Mouse (Mus musculus) CH12.LX (cell line): ENCODE measurements around the gene Hoxd1. TPM values are rescaled to one million over a fixed set of nuclear protein-coding genes. Genes with fewer than 3 reads are reported as not detected.
A peak's percentile ranks its signal among the peaks of the same experiment; 100 is the strongest.

Experiments
- DNase-seq: peaks from one replicate; pipeline ENCODE4 v3.0.0-alpha.2; 2013; ENCODE audit errors: extremely low read depth
- H3K27ac ChIP-seq: 2 replicates; pipeline ENCODE4 v1.5.1; 2012; ENCODE audit warnings: low read depth, mild to moderate bottlenecking, control low read depth, moderate library complexity; ENCODE audit not compliant: insufficient read depth
- H3K27me3 ChIP-seq: replicated peaks from 2 replicates; pipeline ENCODE3; 2012; ENCODE audit warnings: inconsistent platforms
- H3K36me3 ChIP-seq, 2 experiments: replicated peaks in 1 of 2; 2 replicates each; pipeline versions ENCODE3 to v1.6.1; 2012; ENCODE audit warnings: inconsistent platforms in 1 of 2, low read length in 1 of 2, mild to moderate bottlenecking in 1 of 2, mixed read lengths in 1 of 2, moderate library complexity in 1 of 2; ENCODE audit not compliant: control insufficient read depth in 1 of 2, insufficient read depth in 1 of 2
- H3K4me1 ChIP-seq, 2 experiments: 2 replicates each; pipeline ENCODE4 v1.6.1; 2012; ENCODE audit warnings: inconsistent platforms in 1 of 2, moderate library complexity in 1 of 2; ENCODE audit not compliant: insufficient read depth in 2 of 2, control insufficient read depth in 1 of 2
- H3K4me2 ChIP-seq: 2 replicates; pipeline ENCODE4 v1.6.1; 2012; ENCODE audit warnings: low read depth, mild to moderate bottlenecking, control low read depth; ENCODE audit not compliant: poor library complexity, insufficient read depth, severe bottlenecking
- H3K4me3 ChIP-seq, 3 experiments: fragments of 150-350 bp in 1 of 3; sonication (generic) in 1 of 3; replicated peaks in 1 of 3; 2 replicates each; pipeline versions ENCODE3 to v1.5.1; 2011 to 2012; ENCODE audit warnings: low read depth in 2 of 3, low read length in 2 of 3, mild to moderate bottlenecking in 2 of 3, moderate library complexity in 2 of 3, control low read depth in 1 of 3, improper control_type of control experiment in 1 of 3, inconsistent platforms in 1 of 3, mixed read lengths in 1 of 3; ENCODE audit not compliant: poor library complexity in 1 of 3
- H3K79me2 ChIP-seq: replicated peaks from 2 replicates; pipeline ENCODE4 v1.6.1; 2012; ENCODE audit warnings: mild to moderate bottlenecking, moderate library complexity; ENCODE audit not compliant: control insufficient read depth, poor library complexity, insufficient read depth, severe bottlenecking; ENCODE audit errors: extremely low read depth
- H3K9ac ChIP-seq: 2 replicates; pipeline ENCODE4 v1.6.1; 2012; ENCODE audit warnings: low read depth, mild to moderate bottlenecking, control low read depth, moderate library complexity; ENCODE audit not compliant: insufficient read depth
- H3K9me3 ChIP-seq: replicated peaks from 2 replicates; pipeline ENCODE3; 2012; ENCODE audit warnings: low read length, inconsistent platforms, mixed read lengths
- BHLHE40 ChIP-seq: IDR thresholded peaks from 2 replicates; pipeline ENCODE4 v1.6.1; 2011; ENCODE audit warnings: mild to moderate bottlenecking, low read depth, low read length, improper control_type of control experiment
- CHD2 ChIP-seq: IDR thresholded peaks from 2 replicates; pipeline ENCODE4 v1.6.1; 2011; ENCODE audit warnings: low read length, improper control_type of control experiment
- CTCF ChIP-seq, 2 experiments: IDR thresholded peaks in 1 of 2; conservative IDR thresholded peaks in 1 of 2; 2 replicates each; pipeline ENCODE4 v1.5.1; 2011 to 2012; ENCODE audit warnings: low read depth in 2 of 2, low read length in 2 of 2, improper control_type of control experiment in 1 of 2, inconsistent platforms in 1 of 2, mild to moderate bottlenecking in 1 of 2, moderate library complexity in 1 of 2
- ELF1 ChIP-seq: IDR thresholded peaks from 2 replicates; pipeline ENCODE4 v1.6.1; 2014; ENCODE audit warnings: low read depth, mild to moderate bottlenecking, inconsistent platforms, low read length, improper control_type of control experiment
- EP300 ChIP-seq: IDR thresholded peaks from 2 replicates; pipeline ENCODE4 v1.6.1; 2011; ENCODE audit warnings: low read length, improper control_type of control experiment
- ETS1 ChIP-seq: conservative IDR thresholded peaks from 2 replicates; pipeline ENCODE4 v1.6.1; 2012; ENCODE audit warnings: low read depth, mild to moderate bottlenecking, inconsistent platforms, low read length, improper control_type of control experiment, moderate library complexity
- GABPA ChIP-seq: IDR thresholded peaks from 2 replicates; pipeline ENCODE4 v1.6.1; 2012; ENCODE audit warnings: low read depth, low read length, improper control_type of control experiment, inconsistent platforms; ENCODE audit not compliant: insufficient replicate concordance
- HCFC1 ChIP-seq: IDR thresholded peaks from 2 replicates; pipeline ENCODE4 v1.6.1; 2012; ENCODE audit warnings: low read depth, mild to moderate bottlenecking, inconsistent platforms, low read length, improper control_type of control experiment
- IRF4 ChIP-seq: IDR thresholded peaks from 2 replicates; pipeline ENCODE4 v1.6.1; 2014; ENCODE audit warnings: low read depth, mild to moderate bottlenecking, inconsistent platforms, low read length, improper control_type of control experiment
- MAX ChIP-seq: IDR thresholded peaks from 2 replicates; pipeline ENCODE4 v1.6.1; 2011; ENCODE audit warnings: low read length, improper control_type of control experiment
- MAZ ChIP-seq: IDR thresholded peaks from 2 replicates; pipeline ENCODE4 v1.6.1; 2012; ENCODE audit warnings: low read depth, mild to moderate bottlenecking, inconsistent platforms, low read length, improper control_type of control experiment, moderate library complexity
- MXI1 ChIP-seq: IDR thresholded peaks from 2 replicates; pipeline ENCODE4 v1.6.1; 2011; ENCODE audit warnings: mild to moderate bottlenecking, low read depth, low read length, improper control_type of control experiment
- NELFE ChIP-seq: IDR thresholded peaks from 2 replicates; pipeline ENCODE4 v1.6.1; 2011; ENCODE audit warnings: low read depth, low read length, improper control_type of control experiment
- NRF1 ChIP-seq: IDR thresholded peaks from 2 replicates; pipeline ENCODE4 v1.6.1; 2014; ENCODE audit warnings: low read depth, mild to moderate bottlenecking, inconsistent platforms, low read length, improper control_type of control experiment, moderate library complexity
- PAX5 ChIP-seq: IDR thresholded peaks from 2 replicates; pipeline ENCODE4 v1.6.1; 2012; ENCODE audit warnings: low read length, inconsistent platforms, mixed read lengths
- POLR2AphosphoS2 ChIP-seq: IDR thresholded peaks from 2 replicates; pipeline ENCODE4 v1.6.1; 2011; ENCODE audit warnings: low read depth, low read length, improper control_type of control experiment
- UBTF ChIP-seq: IDR thresholded peaks from 2 replicates; pipeline ENCODE4 v1.6.1; 2012; ENCODE audit warnings: low read depth, mild to moderate bottlenecking, inconsistent platforms, low read length, improper control_type of control experiment, moderate library complexity
- USF2 ChIP-seq: conservative IDR thresholded peaks from 2 replicates; pipeline ENCODE4 v1.6.1; 2011; ENCODE audit warnings: low read depth, low read length, improper control_type of control experiment
- ZMIZ1 ChIP-seq: IDR thresholded peaks from 2 replicates; pipeline ENCODE4 v1.6.1; 2012; ENCODE audit warnings: low read depth, mild to moderate bottlenecking, inconsistent platforms, low read length, improper control_type of control experiment
- ZNF384 ChIP-seq: IDR thresholded peaks from 2 replicates; pipeline ENCODE4 v1.6.1; 2012; ENCODE audit warnings: low read depth, low read length, improper control_type of control experiment, inconsistent platforms
- dilution Hi-C: fragments of 300-500 bp; cut with MboI; formaldehyde crosslinking; loops from 2 replicates; pipeline ENCODE4 v1.14.3; 2020; ENCODE audit warnings: low sequenced_read_pairs; ENCODE audit not compliant: extremely low pct_unique_long_range_greater_than_20kb, extremely low pct_ligation_motif_present
- in situ Hi-C: fragments of 300-500 bp; cut with MboI; formaldehyde crosslinking; loops from 3 replicates; pipeline ENCODE4 v1.14.3; 2019; ENCODE audit warnings: low sequenced_read_pairs, low pct_ligation_motif_present, low pct_unique_long_range_greater_than_20kb, mixed read lengths
- polyA plus RNA-seq: library from polyadenylated mRNA; unstranded; fragments of >175 nt; gene quantifications from 2 replicates; pipeline ENCODE4 v1.2.1, GENCODE M21; 2012; ENCODE audit warnings: low read depth; ENCODE audit not compliant: insufficient read length
- total RNA-seq, 2 experiments: library from RNA; depleted of rRNA; stranded (reverse); fragments of 300-350 nt in 1 of 2; fragments of >200 nt in 1 of 2; gene quantifications; 2 replicates each; pipeline ENCODE4 v1.2.3; 2012 to 2014

Gene Hoxd1
- total and polyA plus RNA-seq, 3 experiments, result not detected

- Histone ChIP-seq H3K4me3 (peak overlapping the region; percentile 61 to 96 (median 66)), H3K36me3 (peaks cover 28 to 32% of the 10 kb centered on the region in 2 experiments), H3K9ac (peak overlapping the region; percentile 71), H3K4me1 (peaks cover 10 to 55% of the 10 kb centered on the region in 2 experiments), H3K9me3 (peaks cover 6% of the 10 kb centered on the region), H3K79me2 (peaks cover 60% of the 10 kb centered on the region), H3K4me2 (peak overlapping the region; percentile 86; the same call in 1 of the 2 replicates), H3K27ac (peak overlapping the region; percentile 56; the same call in 1 of the 2 replicates), H3K27me3 (no peaks in the 10 kb centered on the region)
- dilution Hi-C loops, result no loop called here
- no peak for TF ChIP-seq EP300
- no peak for TF ChIP-seq MAZ
- TF ChIP-seq POLR2AphosphoS2, result no peak
- TF ChIP-seq NELFE, result no peak
- no peak for TF ChIP-seq ZMIZ1
- no peak for TF ChIP-seq GABPA
- TF ChIP-seq CTCF (conservative IDR thresholded peaks at IDR 0.05 in 1 of 2, IDR thresholded peaks at IDR 0.05 in 1 of 2; ENCODE audit: low read depth in 2 of 2, low read length in 2 of 2), result no peak
- TF ChIP-seq UBTF, result no peak
- no peak for TF ChIP-seq PAX5
- no peak for TF ChIP-seq MAX
- no peak for TF ChIP-seq NRF1
- no peak for TF ChIP-seq BHLHE40
- no peak for TF ChIP-seq ELF1
- no peak for TF ChIP-seq CHD2
- TF ChIP-seq IRF4, result no peak
- TF ChIP-seq USF2, result no peak
- no peak for TF ChIP-seq MXI1
- in situ Hi-C loops, result loop anchor here (10.0 kb wide), 1 partner anchor 330 kb away; no protein-coding TSS in a partner anchor
- no peak for DNase-seq
Observed at GRCm38 (mm10) chr2:74725171-74725570, 37.6 kb upstream of the Hoxd1 start.

DNA sequence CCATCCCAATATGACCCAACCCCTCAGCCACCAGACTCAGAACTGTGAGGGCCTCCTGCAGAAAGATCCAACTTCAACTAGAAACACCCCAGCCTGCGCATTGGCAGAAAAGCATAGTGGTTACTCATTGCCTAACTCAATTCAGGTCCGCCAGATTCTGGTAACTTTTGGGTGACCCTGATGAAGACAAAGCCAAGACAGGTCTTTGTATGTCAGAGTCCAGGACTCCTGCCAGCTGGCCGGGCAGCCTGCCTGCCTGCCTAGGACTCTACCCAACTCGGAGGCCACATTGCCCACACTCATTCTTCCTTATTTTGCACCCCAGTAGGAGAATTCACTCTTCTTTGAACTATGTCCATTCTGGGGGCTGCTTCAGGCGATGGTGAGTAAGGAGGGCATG is 36.2 kb upstream of the Hoxd1 start, which contains the start of gene Gm28230:
Gm28230 (plus strand) TSS at position 178 of the 400 bp plus-strand sequence.
- H3K79me2 ChIP-seq, result peaks cover 65% of the 10 kb centered on the region
- TF ChIP-seq BHLHE40, result no peak
- TF ChIP-seq PAX5, result no peak
- TF ChIP-seq NRF1, result no peak
- no peak for TF ChIP-seq ZNF384
- no peak for TF ChIP-seq ETS1
- no peak for TF ChIP-seq HCFC1
- H3K4me3 ChIP-seq, result peak within 1 kb of the TSS; percentile 5 to 66 (median 8)
- in situ Hi-C loops, result loop anchor here (10.0 kb wide), 1 partner anchor 328 kb away; no protein-coding TSS in a partner anchor
- H3K4me2 ChIP-seq, result peak within 1 kb of the TSS; percentile 86
- H3K9ac ChIP-seq, result peak within 1 kb of the TSS; percentile 71
- peaks cover 28 to 32% of the 10 kb centered on the region in 2 experiments for H3K36me3 ChIP-seq
- H3K27me3 ChIP-seq, result no peaks in the 10 kb centered on the region
- peaks cover 4 to 55% of the 10 kb centered on the region in 2 experiments; a peak in 2 of 4 replicates for H3K4me1 ChIP-seq
- dilution Hi-C loops, result no loop called here
- DNase-seq, result no peak
- no peak within 1 kb of the TSS for H3K27ac ChIP-seq
- peaks cover 6% of the 10 kb centered on the region for H3K9me3 ChIP-seq
